Mouse (Mus musculus): Measurements from ENCODE around the gene Ugt1a10. TPM values are rescaled to one million over a fixed set of nuclear protein-coding genes. Genes with fewer than 3 reads are reported as not detected.
"Not testable (repeated sequence)": the region's sequence is repeated elsewhere in the genome, so short reads cannot be mapped to it uniquely, and the experiment has no call there.

Ugt1a10 gene
- polyA plus RNA-seq, 1 experiment from 2014 or later, result not detected

DNA sequence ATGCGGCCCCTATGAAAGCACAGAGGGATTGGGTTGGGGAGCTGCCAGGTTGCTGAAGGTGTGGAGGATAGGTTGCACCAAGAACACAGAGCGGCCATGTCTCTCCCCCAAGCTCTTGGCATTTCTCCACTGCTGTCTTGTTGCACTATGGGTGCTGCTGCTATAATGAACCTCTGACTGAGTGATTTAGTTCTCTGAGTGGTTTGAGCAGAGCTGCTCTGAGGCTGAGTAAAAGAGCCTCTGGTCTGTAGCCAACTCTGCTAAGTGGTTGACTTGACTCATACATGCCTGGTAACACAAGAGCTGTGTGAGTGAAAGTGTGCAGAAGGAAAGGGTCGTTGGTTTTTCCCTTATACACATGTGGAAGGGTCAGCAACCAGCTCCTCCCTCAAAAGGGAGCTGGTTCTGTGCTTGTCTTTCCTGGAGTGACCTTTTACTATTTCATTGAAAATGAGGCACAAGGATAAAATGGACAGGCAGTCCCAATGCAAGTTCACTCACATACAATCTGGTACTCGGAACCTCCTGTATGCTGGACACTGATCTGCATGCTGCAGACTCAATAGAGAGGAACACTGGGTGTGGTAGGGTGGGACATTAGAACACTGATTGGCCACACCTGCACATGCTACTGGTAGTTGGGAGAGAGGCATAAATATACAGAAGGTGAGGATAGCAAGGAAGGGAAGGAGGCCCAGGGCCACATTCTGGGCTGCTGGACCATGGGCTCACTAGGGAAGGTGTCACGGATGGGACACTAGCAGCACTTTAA lies 48.7 kb downstream of the Ugt1a10 start:
- not testable (repeated sequence) for H3K27ac ChIP-seq (ENCODE audit: low read length); H3K9ac ChIP-seq (ENCODE audit: low read depth, low read length); H3K27me3 ChIP-seq (ENCODE audit: control insufficient read depth, insufficient read depth, low read depth, low read length); H3K4me2 ChIP-seq (ENCODE audit: low read length); H3K9me3 ChIP-seq (replicated peaks; ENCODE audit: control insufficient read depth, low read length, poor library complexity, severe bottlenecking); H3K4me3 ChIP-seq (ENCODE audit: low read depth, low read length); H3K4me1 ChIP-seq (ENCODE audit: control insufficient read depth, insufficient read depth, low read length); ATAC-seq; H3K36me3 ChIP-seq (ENCODE audit: control insufficient read depth, insufficient read depth, low read length)
- WGBS, result 89% methylated on average over 4 of the region's 5 CpGs

- no peak overlapping the region for H3K4me2 ChIP-seq (ENCODE audit: low read length)
- H3K9me3 ChIP-seq (replicated peaks; ENCODE audit: control insufficient read depth, low read length, poor library complexity, severe bottlenecking), result no peaks in the 10 kb centered on the region
- H3K27ac ChIP-seq (ENCODE audit: low read length), result no peak overlapping the region
- H3K27me3 ChIP-seq (ENCODE audit: control insufficient read depth, insufficient read depth, low read depth, low read length), result no peaks in the 10 kb centered on the region
- no peak overlapping the region for H3K9ac ChIP-seq (ENCODE audit: low read depth, low read length)
- H3K4me3 ChIP-seq (ENCODE audit: low read depth, low read length), result no peak overlapping the region
- no peaks in the 10 kb centered on the region for H3K4me1 ChIP-seq (ENCODE audit: control insufficient read depth, insufficient read depth, low read length)
- 87% methylated on average over 1 of the region's 1 CpGs for WGBS
- H3K36me3 ChIP-seq (ENCODE audit: control insufficient read depth, insufficient read depth, low read length), result no peaks in the 10 kb centered on the region
- ATAC-seq, result no peak
These were observed 49.7 kb downstream of the Ugt1a10 start for GRCm38 (mm10) chr1:88104667-88105430.

DNA sequence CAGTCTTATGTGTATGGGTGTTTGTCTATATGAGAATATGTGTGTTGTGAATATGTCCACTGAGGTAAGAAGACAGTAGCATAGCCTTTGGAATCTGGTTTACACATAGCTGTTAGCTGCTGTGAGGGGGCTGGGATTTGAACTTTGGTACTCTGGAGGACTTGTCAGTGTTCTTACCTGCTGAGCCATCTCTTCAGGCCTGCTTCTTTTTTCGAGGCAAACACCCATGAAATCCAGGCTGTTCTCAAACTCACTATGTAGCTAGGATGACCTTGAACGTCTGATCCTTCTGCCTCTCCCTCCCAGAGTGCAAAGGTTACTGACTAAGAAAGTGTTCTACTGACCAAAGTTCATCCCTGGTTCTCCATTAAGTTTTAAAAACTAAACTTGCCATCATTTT lies 50.5 kb downstream of the Ugt1a10 start:
- no peak for ATAC-seq

DNA sequence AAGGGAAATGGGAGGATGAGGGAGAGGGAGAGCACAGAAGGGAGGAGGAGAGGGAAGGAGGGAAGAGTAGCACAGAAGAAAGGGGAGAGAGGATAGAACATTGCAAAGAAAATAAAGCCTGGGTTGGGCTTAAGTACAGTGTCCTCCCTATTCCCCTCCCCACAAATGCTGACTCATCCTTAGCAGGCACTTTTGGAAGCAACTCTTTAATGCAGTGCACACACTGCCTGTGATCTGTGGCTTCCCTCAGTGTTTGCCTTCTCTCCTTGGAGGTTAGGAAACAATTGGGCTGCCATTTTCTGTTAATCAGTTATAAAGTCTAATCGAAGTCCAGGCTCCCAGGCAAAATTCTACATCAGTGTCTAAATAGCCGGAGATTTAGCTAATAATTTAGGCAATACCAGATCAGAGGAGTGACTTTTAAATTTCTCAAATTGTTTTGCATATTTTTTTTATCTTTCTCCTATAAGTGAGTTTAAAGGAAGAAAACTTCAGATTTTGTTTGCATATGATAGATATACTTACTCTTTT lies 53.9 kb downstream of the Ugt1a10 start:
- H3K36me3 ChIP-seq (ENCODE audit: control insufficient read depth, insufficient read depth, low read length); H3K27ac ChIP-seq (ENCODE audit: low read length); H3K27me3 ChIP-seq (ENCODE audit: control insufficient read depth, insufficient read depth, low read depth, low read length); ATAC-seq; H3K4me1 ChIP-seq (ENCODE audit: control insufficient read depth, insufficient read depth, low read length); H3K4me2 ChIP-seq (ENCODE audit: low read length); H3K9ac ChIP-seq (ENCODE audit: low read depth, low read length); H3K9me3 ChIP-seq (replicated peaks; ENCODE audit: control insufficient read depth, low read length, poor library complexity, severe bottlenecking); H3K4me3 ChIP-seq (ENCODE audit: low read depth, low read length): not testable (repeated sequence)
- WGBS, result 89% methylated on average over 2 of the region's 2 CpGs

More for the DNA sequence above, 50.5 kb downstream of the Ugt1a10 start:
- Histone ChIP-seq H3K36me3 (ENCODE audit: control insufficient read depth, insufficient read depth, low read length) (no peaks in the 10 kb centered on the region), H3K9ac (ENCODE audit: low read depth, low read length) (no peak overlapping the region), H3K4me1 (ENCODE audit: control insufficient read depth, insufficient read depth, low read length) (no peaks in the 10 kb centered on the region), H3K4me2 (ENCODE audit: low read length) (no peak overlapping the region), H3K4me3 (ENCODE audit: low read depth, low read length) (no peak overlapping the region), H3K9me3 (replicated peaks; ENCODE audit: control insufficient read depth, low read length, poor library complexity, severe bottlenecking) (no peaks in the 10 kb centered on the region), H3K27ac (ENCODE audit: low read length) (no peak overlapping the region), H3K27me3 (ENCODE audit: control insufficient read depth, insufficient read depth, low read depth, low read length) (no peaks in the 10 kb centered on the region)
- WGBS, result 67% methylated on average over 2 of the region's 2 CpGs

DNA sequence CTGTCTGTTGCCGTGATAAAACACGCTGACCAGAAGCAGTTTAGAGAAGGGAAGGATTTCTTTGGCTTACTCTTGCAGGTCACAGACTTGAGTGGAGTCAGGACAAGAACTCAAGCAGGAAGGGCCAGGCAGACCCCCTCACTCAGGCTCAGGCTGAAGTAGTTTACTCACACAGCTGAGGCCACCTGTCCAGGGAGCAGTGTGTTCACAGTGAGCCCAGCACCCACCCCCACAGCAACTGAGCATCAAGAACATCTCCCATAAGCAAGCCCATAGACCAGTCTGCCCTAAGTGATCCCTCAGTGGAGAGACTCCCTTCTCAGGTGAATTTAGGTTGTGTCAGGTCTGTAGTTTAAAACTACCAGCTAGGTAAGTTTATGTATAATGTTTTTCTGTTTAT lies 54.4 kb downstream of the Ugt1a10 start:
- not testable (repeated sequence) for H3K4me1 ChIP-seq (ENCODE audit: control insufficient read depth, insufficient read depth, low read length); H3K27me3 ChIP-seq (ENCODE audit: control insufficient read depth, insufficient read depth, low read depth, low read length); H3K4me3 ChIP-seq (ENCODE audit: low read depth, low read length); H3K27ac ChIP-seq (ENCODE audit: low read length); H3K9ac ChIP-seq (ENCODE audit: low read depth, low read length); ATAC-seq; H3K4me2 ChIP-seq (ENCODE audit: low read length); H3K9me3 ChIP-seq (replicated peaks; ENCODE audit: control insufficient read depth, low read length, poor library complexity, severe bottlenecking); H3K36me3 ChIP-seq (ENCODE audit: control insufficient read depth, insufficient read depth, low read length)
- WGBS, result 82% methylated on average over 2 of the region's 2 CpGs

GRCm38 (mm10) chr1:88112769-88113168 lies 57.6 kb downstream of the Ugt1a10 start:
- not testable (repeated sequence) for H3K4me1 ChIP-seq (ENCODE audit: control insufficient read depth, insufficient read depth, low read length); H3K9me3 ChIP-seq (replicated peaks; ENCODE audit: control insufficient read depth, low read length, poor library complexity, severe bottlenecking); H3K4me3 ChIP-seq (ENCODE audit: low read depth, low read length); H3K27me3 ChIP-seq (ENCODE audit: control insufficient read depth, insufficient read depth, low read depth, low read length); H3K36me3 ChIP-seq (ENCODE audit: control insufficient read depth, insufficient read depth, low read length); ATAC-seq; H3K9ac ChIP-seq (ENCODE audit: low read depth, low read length); H3K4me2 ChIP-seq (ENCODE audit: low read length); H3K27ac ChIP-seq (ENCODE audit: low read length)
- 95% methylated on average over 6 of the region's 6 CpGs for WGBS

DNA sequence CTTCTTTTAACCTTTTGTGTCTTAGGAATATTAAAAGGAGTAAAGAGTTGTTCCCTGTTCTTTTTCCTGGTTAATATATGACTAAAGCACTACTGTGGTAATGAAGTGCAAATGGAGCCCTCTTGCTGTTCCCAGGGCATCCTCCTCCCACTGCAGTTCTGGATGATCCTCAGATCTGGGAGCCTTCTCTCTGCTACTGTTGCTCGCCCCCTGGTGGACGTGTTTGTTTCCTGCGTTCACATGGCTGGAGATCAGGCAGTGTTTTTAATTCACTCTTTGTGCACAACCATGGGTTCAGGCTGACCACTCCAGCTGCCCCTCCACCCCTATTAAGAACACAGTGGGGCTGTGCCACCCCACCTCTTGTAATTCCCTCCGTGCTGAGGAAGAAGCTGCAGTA lies 65.4 kb downstream of the Ugt1a10 start:
- not testable (repeated sequence) for H3K4me1 ChIP-seq (ENCODE audit: control insufficient read depth, insufficient read depth, low read length); H3K4me3 ChIP-seq (ENCODE audit: low read depth, low read length); H3K36me3 ChIP-seq (ENCODE audit: control insufficient read depth, insufficient read depth, low read length); ATAC-seq; H3K27ac ChIP-seq (ENCODE audit: low read length); H3K27me3 ChIP-seq (ENCODE audit: control insufficient read depth, insufficient read depth, low read depth, low read length); H3K9me3 ChIP-seq (replicated peaks; ENCODE audit: control insufficient read depth, low read length, poor library complexity, severe bottlenecking); H3K9ac ChIP-seq (ENCODE audit: low read depth, low read length); H3K4me2 ChIP-seq (ENCODE audit: low read length)
- WGBS, result 11% methylated on average over 4 of the region's 4 CpGs

- ATAC-seq, result not testable (repeated sequence)
These were observed 66.3 kb downstream of the Ugt1a10 start for GRCm38 (mm10) chr1:88121521-88121920.

DNA sequence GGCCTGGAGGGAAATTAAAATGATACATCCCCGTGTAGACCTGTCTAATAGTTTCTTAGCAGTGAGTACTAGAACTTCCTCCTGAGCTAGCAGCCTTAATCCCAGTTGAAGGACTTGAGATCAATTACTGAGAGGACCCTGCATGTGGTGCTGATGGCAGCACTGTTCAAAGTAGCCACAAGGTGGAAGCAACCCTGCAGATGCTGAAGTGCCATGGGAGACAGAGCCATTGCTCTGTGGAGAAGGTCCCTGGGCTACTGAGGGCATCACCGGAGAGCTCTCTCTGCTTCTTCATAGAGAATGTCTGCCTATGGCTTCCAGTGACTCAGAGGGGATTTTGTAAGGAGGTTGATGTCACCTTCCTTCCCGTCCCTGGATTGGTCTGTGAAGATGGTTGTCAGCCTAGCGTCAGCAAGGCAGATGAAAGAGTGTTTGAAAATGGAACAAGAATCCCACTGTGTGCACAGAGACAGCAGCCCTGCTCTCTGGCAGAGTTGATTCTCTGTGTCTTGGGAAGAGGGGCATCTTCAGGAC lies 70.7 kb downstream of the Ugt1a10 start:
- H3K9ac ChIP-seq (ENCODE audit: low read depth, low read length); H3K4me1 ChIP-seq (ENCODE audit: control insufficient read depth, insufficient read depth, low read length); ATAC-seq; H3K27ac ChIP-seq (ENCODE audit: low read length); H3K4me2 ChIP-seq (ENCODE audit: low read length); H3K27me3 ChIP-seq (ENCODE audit: control insufficient read depth, insufficient read depth, low read depth, low read length); H3K9me3 ChIP-seq (replicated peaks; ENCODE audit: control insufficient read depth, low read length, poor library complexity, severe bottlenecking); H3K36me3 ChIP-seq (ENCODE audit: control insufficient read depth, insufficient read depth, low read length); H3K4me3 ChIP-seq (ENCODE audit: low read depth, low read length): not testable (repeated sequence)
- WGBS, result 74% methylated on average over 3 of the region's 4 CpGs

More at GRCm38 (mm10) chr1:88121521-88121920, 66.3 kb downstream of the Ugt1a10 start:
- H3K4me2 ChIP-seq (ENCODE audit: low read length); H3K27ac ChIP-seq (ENCODE audit: low read length); H3K9me3 ChIP-seq (replicated peaks; ENCODE audit: control insufficient read depth, low read length, poor library complexity, severe bottlenecking); H3K9ac ChIP-seq (ENCODE audit: low read depth, low read length); H3K4me3 ChIP-seq (ENCODE audit: low read depth, low read length); H3K36me3 ChIP-seq (ENCODE audit: control insufficient read depth, insufficient read depth, low read length); H3K27me3 ChIP-seq (ENCODE audit: control insufficient read depth, insufficient read depth, low read depth, low read length); H3K4me1 ChIP-seq (ENCODE audit: control insufficient read depth, insufficient read depth, low read length): not testable (repeated sequence)
- WGBS, result no CpG with 5 or more reads among the region's 1 CpGs
